Mouse (Mus musculus): ENCODE results near the gene Dpp4. TPM values are rescaled to one million over a fixed set of nuclear protein-coding genes. Genes with fewer than 3 reads are reported as not detected.

Dpp4 gene
- polyA plus RNA-seq, 1 experiment from 2014 or later = 56.0 TPM

DNA sequence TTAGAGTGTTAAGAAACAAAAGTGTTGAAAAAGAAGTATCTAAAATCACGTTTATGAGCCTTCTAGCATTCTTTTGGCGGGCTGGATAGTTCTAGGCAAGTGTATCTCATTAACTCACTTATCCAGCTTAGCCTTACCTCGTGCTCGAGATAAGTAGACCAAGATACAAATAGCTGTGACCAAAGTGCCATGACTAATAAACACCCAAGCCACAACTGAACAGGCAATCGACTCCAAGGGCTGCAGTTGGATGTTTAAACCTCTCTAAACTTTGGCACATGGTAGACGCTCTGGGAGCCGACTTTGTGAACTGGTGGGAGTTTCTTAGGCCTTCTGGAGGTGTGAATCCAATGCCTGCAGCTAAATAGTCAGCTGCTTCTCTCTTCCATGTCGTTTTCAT, 12.7 kb downstream of the Dpp4 start:
- no peak for TF ChIP-seq CTCF (IDR thresholded peaks at IDR 0.05; ENCODE audit: low read depth)

DNA sequence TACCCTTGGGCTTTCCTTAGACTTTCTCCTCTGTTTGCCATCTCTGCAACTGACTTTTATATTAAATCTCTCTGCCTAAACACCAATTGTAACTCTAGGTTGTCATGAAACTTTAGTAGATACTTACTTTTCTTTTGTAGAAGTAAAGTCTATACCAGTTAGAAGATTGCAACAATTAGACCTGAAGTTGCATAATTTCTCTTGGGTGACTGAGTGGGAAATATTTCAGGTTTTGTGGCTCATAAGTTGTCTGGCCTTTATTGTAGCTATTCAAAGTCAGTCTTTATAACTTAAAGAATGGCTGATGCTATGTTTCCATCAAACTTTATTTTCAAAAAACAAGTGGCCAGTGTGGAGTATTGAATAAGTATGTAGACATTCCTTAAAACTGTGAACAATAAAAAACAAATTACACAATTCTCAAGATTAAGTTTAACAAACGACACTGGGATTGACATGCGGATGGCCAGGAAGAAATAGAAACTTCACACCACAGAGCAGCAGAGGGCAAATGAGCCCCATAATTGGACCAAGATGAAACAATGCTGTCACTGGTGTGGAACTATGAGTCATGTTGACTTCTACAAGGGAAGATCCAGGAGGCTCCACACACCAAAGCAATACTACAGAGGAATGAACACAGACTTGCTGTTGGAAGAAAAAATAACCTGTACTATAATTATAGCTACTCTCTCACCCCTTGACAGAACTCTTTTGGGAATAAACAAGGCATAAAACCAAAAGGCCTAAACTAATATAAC, 13.7 kb downstream of the Dpp4 start:
- H3K27ac ChIP-seq (ENCODE audit: low read depth, low read length) = no peak overlapping the region
- peaks cover 2% of the 10 kb centered on the region; the same call in 1 of the 2 replicates for H3K4me1 ChIP-seq (replicated peaks; ENCODE audit: control insufficient read depth, insufficient read depth, low read length)
- TF ChIP-seq CTCF (IDR thresholded peaks at IDR 0.05; ENCODE audit: low read depth) = no peak
- H3K36me3 ChIP-seq (ENCODE audit: control insufficient read depth, insufficient read depth) = no peaks in the 10 kb centered on the region
- ATAC-seq = no peak
- H3K9ac ChIP-seq (ENCODE audit: low read depth, low read length) = no peak overlapping the region
- H3K4me2 ChIP-seq (replicated peaks; ENCODE audit: low read depth) = no peak overlapping the region
- H3K9me3 ChIP-seq (ENCODE audit: control insufficient read depth) = no peaks in the 10 kb centered on the region
- WGBS = 78% methylated on average over 2 of the region's 2 CpGs
- H3K27me3 ChIP-seq (replicated peaks; ENCODE audit: control insufficient read depth, insufficient read depth, low read length) = no peaks in the 10 kb centered on the region
- H3K4me3 ChIP-seq (ENCODE audit: low read depth, low read length) = no peak overlapping the region

More for the DNA sequence above, 12.7 kb downstream of the Dpp4 start:
- ATAC-seq = 0 out of 2 replicates have a peak, but pooled peaks have one; percentile 30
- Histone ChIP-seq H3K27me3 (replicated peaks; ENCODE audit: control insufficient read depth, insufficient read depth, low read length) (no peaks in the 10 kb centered on the region), H3K36me3 (ENCODE audit: control insufficient read depth, insufficient read depth) (no peaks in the 10 kb centered on the region), H3K9me3 (ENCODE audit: control insufficient read depth) (no peaks in the 10 kb centered on the region), H3K4me3 (ENCODE audit: low read depth, low read length) (no peak overlapping the region), H3K4me2 (replicated peaks; ENCODE audit: low read depth) (no peak overlapping the region), H3K9ac (ENCODE audit: low read depth, low read length) (no peak overlapping the region), H3K27ac (ENCODE audit: low read depth, low read length) (peak overlapping the region; percentile 50; the same call in 1 of the 2 replicates), H3K4me1 (replicated peaks; ENCODE audit: control insufficient read depth, insufficient read depth, low read length) (peaks cover under 1% of the 10 kb centered on the region)
- WGBS = 34% methylated on average over 8 of the region's 8 CpGs

DNA sequence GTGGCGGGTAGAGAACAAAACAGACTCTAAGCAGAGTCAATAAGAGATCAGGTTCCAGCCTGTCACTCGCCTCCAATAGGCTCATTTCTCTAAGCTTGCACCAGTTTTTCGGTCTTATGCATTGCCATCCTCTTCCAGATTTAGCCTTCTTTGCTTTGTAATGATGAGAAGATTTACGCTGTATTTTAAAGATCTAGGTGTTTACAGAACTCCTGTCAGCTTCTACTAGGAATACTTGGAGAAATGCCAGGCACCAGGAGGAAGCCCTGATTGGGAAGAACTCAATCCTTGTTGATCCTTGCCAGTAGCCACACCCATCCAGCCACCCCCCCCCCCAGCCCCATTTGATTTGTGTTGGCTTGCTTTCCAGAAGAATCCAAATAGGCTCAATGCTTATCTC, 14.4 kb downstream of the Dpp4 start:
- H3K9me3 ChIP-seq (ENCODE audit: control insufficient read depth) = no peaks in the 10 kb centered on the region
- H3K36me3 ChIP-seq (ENCODE audit: control insufficient read depth, insufficient read depth) = no peaks in the 10 kb centered on the region
- peaks cover 2% of the 10 kb centered on the region; the same call in 1 of the 2 replicates for H3K4me1 ChIP-seq (replicated peaks; ENCODE audit: control insufficient read depth, insufficient read depth, low read length)
- H3K27me3 ChIP-seq (replicated peaks; ENCODE audit: control insufficient read depth, insufficient read depth, low read length) = no peaks in the 10 kb centered on the region
- WGBS = 73% methylated on average over 4 of the region's 4 CpGs
- H3K4me3 ChIP-seq (ENCODE audit: low read depth, low read length) = no peak overlapping the region
- no peak overlapping the region for H3K27ac ChIP-seq (ENCODE audit: low read depth, low read length)
- TF ChIP-seq CTCF (IDR thresholded peaks at IDR 0.05; ENCODE audit: low read depth) = no peak
- no peak overlapping the region for H3K9ac ChIP-seq (ENCODE audit: low read depth, low read length)
- no peak for ATAC-seq
- no peak overlapping the region for H3K4me2 ChIP-seq (replicated peaks; ENCODE audit: low read depth)

DNA sequence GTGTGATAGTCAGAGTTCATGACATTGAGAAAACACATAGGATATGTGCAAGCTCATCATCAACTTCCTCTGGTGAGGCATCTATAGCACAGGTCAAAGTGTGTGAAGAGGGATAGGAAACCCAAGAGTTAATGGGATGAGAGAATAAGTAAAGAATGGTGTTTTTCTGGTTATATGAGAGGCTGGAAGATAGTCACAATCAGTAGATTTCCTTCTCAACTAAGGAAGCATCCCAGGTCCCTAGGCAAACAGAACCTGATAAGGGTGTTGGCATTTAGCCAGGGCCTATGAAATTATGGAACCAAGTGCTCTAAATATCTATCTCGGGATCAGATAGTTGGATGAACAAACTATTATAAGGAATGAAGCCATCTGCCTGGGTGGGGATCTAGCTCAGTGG, 15.2 kb downstream of the Dpp4 start:
- no peak for TF ChIP-seq CTCF (IDR thresholded peaks at IDR 0.05; ENCODE audit: low read depth)
- H3K4me3 ChIP-seq (ENCODE audit: low read depth, low read length) = no peak overlapping the region
- 33% methylated on average over 1 of the region's 1 CpGs for WGBS
- ATAC-seq = no peak
- no peaks in the 10 kb centered on the region for H3K36me3 ChIP-seq (ENCODE audit: control insufficient read depth, insufficient read depth)
- H3K9me3 ChIP-seq (ENCODE audit: control insufficient read depth) = no peaks in the 10 kb centered on the region
- peaks cover 5% of the 10 kb centered on the region; the same call in 1 of the 2 replicates for H3K4me1 ChIP-seq (replicated peaks; ENCODE audit: control insufficient read depth, insufficient read depth, low read length)
- H3K4me2 ChIP-seq (replicated peaks; ENCODE audit: low read depth) = no peak overlapping the region
- no peak overlapping the region for H3K9ac ChIP-seq (ENCODE audit: low read depth, low read length)
- H3K27ac ChIP-seq (ENCODE audit: low read depth, low read length) = no peak overlapping the region
- no peaks in the 10 kb centered on the region for H3K27me3 ChIP-seq (replicated peaks; ENCODE audit: control insufficient read depth, insufficient read depth, low read length)

DNA sequence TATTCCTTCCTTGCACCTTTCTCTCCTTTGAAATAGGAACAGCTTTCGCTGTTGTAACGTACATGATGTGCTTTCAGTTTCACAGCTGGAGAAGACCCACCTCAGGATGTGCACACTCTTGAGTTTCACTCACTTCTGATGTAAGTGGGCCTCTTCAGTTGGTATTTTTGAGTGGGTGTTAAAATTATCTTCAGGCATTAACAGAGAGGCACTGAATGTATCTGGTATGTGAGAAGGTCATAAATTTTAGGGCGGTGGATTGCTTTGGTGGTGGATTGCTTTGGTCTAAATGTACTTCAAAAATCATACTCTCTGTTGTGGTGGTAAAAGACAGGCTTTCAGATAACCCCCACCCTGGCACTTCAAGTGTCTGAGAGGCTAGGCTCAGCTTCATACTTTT, 17.2 kb downstream of the Dpp4 start:
- peaks cover 5% of the 10 kb centered on the region; the same call in 1 of the 2 replicates for H3K4me1 ChIP-seq (replicated peaks; ENCODE audit: control insufficient read depth, insufficient read depth, low read length)
- no peak overlapping the region for H3K4me3 ChIP-seq (ENCODE audit: low read depth, low read length)
- no peak overlapping the region for H3K27ac ChIP-seq (ENCODE audit: low read depth, low read length)
- H3K4me2 ChIP-seq (replicated peaks; ENCODE audit: low read depth) = no peak overlapping the region
- 75% methylated on average over 3 of the region's 3 CpGs for WGBS
- H3K27me3 ChIP-seq (replicated peaks; ENCODE audit: control insufficient read depth, insufficient read depth, low read length) = no peaks in the 10 kb centered on the region
- ATAC-seq = no peak
- H3K9me3 ChIP-seq (ENCODE audit: control insufficient read depth) = no peaks in the 10 kb centered on the region
- TF ChIP-seq CTCF (IDR thresholded peaks at IDR 0.05; ENCODE audit: low read depth) = no peak
- no peaks in the 10 kb centered on the region for H3K36me3 ChIP-seq (ENCODE audit: control insufficient read depth, insufficient read depth)
- no peak overlapping the region for H3K9ac ChIP-seq (ENCODE audit: low read depth, low read length)

DNA sequence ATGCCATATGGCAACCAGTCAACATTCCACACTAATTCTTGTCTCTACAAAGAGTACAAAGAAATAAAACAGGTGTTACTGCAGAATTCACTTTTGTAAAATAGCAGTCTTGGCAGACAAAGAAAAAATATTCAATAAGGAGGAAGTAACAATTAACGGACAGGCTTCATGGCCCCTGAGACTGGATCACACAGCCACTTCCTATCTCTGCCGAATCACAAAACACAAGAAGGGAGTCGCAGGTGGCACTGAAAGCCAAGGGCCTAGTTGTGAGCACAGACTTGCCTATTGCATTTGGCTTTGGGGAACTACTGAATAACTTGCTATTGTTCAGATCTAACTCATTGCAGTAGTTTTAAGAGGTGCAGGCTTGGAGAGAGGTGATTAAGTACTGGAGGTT, 19.9 kb downstream of the Dpp4 start:
- Histone ChIP-seq H3K4me3 (ENCODE audit: low read depth, low read length) (no peak overlapping the region), H3K27ac (ENCODE audit: low read depth, low read length) (no peak overlapping the region), H3K36me3 (ENCODE audit: control insufficient read depth, insufficient read depth) (no peaks in the 10 kb centered on the region), H3K4me1 (replicated peaks; ENCODE audit: control insufficient read depth, insufficient read depth, low read length) (0 out of 2 replicates have a peak, but pooled peaks cover 5% of the 10 kb centered on the region), H3K9me3 (ENCODE audit: control insufficient read depth) (no peaks in the 10 kb centered on the region), H3K27me3 (replicated peaks; ENCODE audit: control insufficient read depth, insufficient read depth, low read length) (no peaks in the 10 kb centered on the region), H3K4me2 (replicated peaks; ENCODE audit: low read depth) (no peak overlapping the region), H3K9ac (ENCODE audit: low read depth, low read length) (no peak overlapping the region)
- no peak for TF ChIP-seq CTCF (IDR thresholded peaks at IDR 0.05; ENCODE audit: low read depth)
- ATAC-seq = no peak
- 62% methylated on average over 3 of the region's 3 CpGs for WGBS
